In genomic region chr11:57819999-57820581, GRCm38 (mm10) we compare ENCODE assay signal across 9 mouse cellular contexts. TPM values are rescaled to one million over a fixed set of nuclear protein-coding genes. Genes with fewer than 3 reads are reported as not detected.
DNase-seq lines count a peak whose midpoint lies in the region; ATAC-seq and TF ChIP-seq lines count a peak whose summit lies in the region.
"Had no signal": no experiment of that assay in that cellular context is flagged by ENCODE, and none has a peak within 500 bp of the region (broad histone marks: within the 10 kb centered on the region; RNA-seq: fewer than 3 reads in every experiment).

No protein-coding gene starts in this region.

- H3K79me2 ChIP-seq in MEL (ENCODE audit: control insufficient read depth, insufficient read depth, low read length, poor library complexity), result no peaks in the 10 kb centered on the region

- 30% methylated on average over 9 of the region's 9 CpGs for WGBS in forebrain, embryonic 14.5 days
- WGBS in heart, postnatal 0 days, result 23% methylated on average over 9 of the region's 9 CpGs
- 22% methylated on average over 9 of the region's 9 CpGs for WGBS in lung, embryonic 16.5 days

- no peaks in the 10 kb centered on the region for H3K27me3 ChIP-seq in MEL (ENCODE audit: control insufficient read depth in 1 of 2, insufficient read depth in 2 of 2, low read length in 2 of 2)
- no peaks in the 10 kb centered on the region for H3K27me3 ChIP-seq in forebrain, embryonic 14.5 days (replicated peaks; ENCODE audit: control insufficient read depth, insufficient read depth, low read length)
- no peaks in the 10 kb centered on the region for H3K27me3 ChIP-seq in heart, postnatal 0 days (ENCODE audit: control insufficient read depth, insufficient read depth, low read length)
- peaks cover 12% of the 10 kb centered on the region for H3K27me3 ChIP-seq in lung, embryonic 16.5 days (ENCODE audit: control insufficient read depth, insufficient read depth, low read depth, low read length)

- peak; percentile 91 for DNase-seq in MEL (ENCODE audit: low read depth, low spot score)
- DNase-seq in c-Kit-positive CD71-positive TER-119-negative erythroid progenitor cells, embryonic 14.5 days (ENCODE audit: low read depth), result peak; percentile 56
- peak; percentile 77 for DNase-seq in forebrain, embryonic 14.5 days (ENCODE audit: low spot score)
- peak; percentile 67 for DNase-seq in heart, postnatal 0 days (ENCODE audit: low spot score)
- peak; percentile 66 to 87 for DNase-seq in layer of hippocampus, adult 2 months (ENCODE audit: low spot score in 2 of 2)
- peak; percentile 68 to 86 for DNase-seq in right cerebral cortex, postnatal 10 days (ENCODE audit: low spot score in 2 of 2)
- peak; percentile 72 for DNase-seq in urinary bladder, postnatal 10 days (ENCODE audit: low spot score)

- H3K9me3 ChIP-seq in MEL (replicated peaks; ENCODE audit: insufficient read depth, low read length), result no peaks in the 10 kb centered on the region
- H3K9me3 ChIP-seq in forebrain, embryonic 14.5 days (replicated peaks; ENCODE audit: control insufficient read depth, low read length), result no peaks in the 10 kb centered on the region
- H3K9me3 ChIP-seq in heart, postnatal 0 days (replicated peaks; ENCODE audit: control insufficient read depth, low read length), result no peaks in the 10 kb centered on the region
- H3K9me3 ChIP-seq in lung, embryonic 16.5 days (ENCODE audit: control insufficient read depth, low read length), result no peaks in the 10 kb centered on the region

- peak; percentile 34 for ATAC-seq in forebrain, embryonic 14.5 days
- ATAC-seq in heart, postnatal 0 days (ENCODE audit: insufficient read depth, low read depth), result peak; percentile 73
- peak; percentile 59; the same call in 1 of the 2 replicates for ATAC-seq in lung, embryonic 16.5 days (ENCODE audit: low read depth)

- peak overlapping the region; percentile 26; the same call in 1 of the 2 replicates for H3K9ac ChIP-seq in MEL (ENCODE audit: control insufficient read depth, low read depth, low read length, poor library complexity, severe bottlenecking)
- no peak overlapping the region for H3K9ac ChIP-seq in forebrain, embryonic 14.5 days (ENCODE audit: low read length)
- H3K9ac ChIP-seq in heart, postnatal 0 days (replicated peaks; ENCODE audit: low read depth, low read length), result no peak overlapping the region
- H3K9ac ChIP-seq in lung, embryonic 16.5 days (ENCODE audit: low read length), result no peak overlapping the region

- no peak overlapping the region for H3K4me3 ChIP-seq in MEL (ENCODE audit: control insufficient read depth in 1 of 2, insufficient read depth in 1 of 2, low read depth in 2 of 2, low read length in 2 of 2)
- no peak overlapping the region for H3K4me3 ChIP-seq in forebrain, embryonic 14.5 days (ENCODE audit: low read depth, low read length)
- no peak overlapping the region for H3K4me3 ChIP-seq in heart, postnatal 0 days (ENCODE audit: low read depth, low read length)
- no peak overlapping the region for H3K4me3 ChIP-seq in layer of hippocampus, adult 2 months
- H3K4me3 ChIP-seq in lung, embryonic 16.5 days (ENCODE audit: low read length), result no peak overlapping the region

- no peak overlapping the region for H3K4me2 ChIP-seq in forebrain, embryonic 14.5 days (ENCODE audit: low read length)
- H3K4me2 ChIP-seq in heart, postnatal 0 days (ENCODE audit: low read depth, low read length), result no peak overlapping the region
- H3K4me2 ChIP-seq in lung, embryonic 16.5 days (ENCODE audit: low read depth, low read length), result no peak overlapping the region

- TF ChIP-seq RAD21 in MEL (IDR thresholded peaks at IDR 0.05; ENCODE audit: low read depth, low read length), result peak; percentile 79

- peaks cover 0 to 3% of the 10 kb centered on the region in 2 experiments; a peak in 2 of 4 replicates for H3K36me3 ChIP-seq in MEL (ENCODE audit: control insufficient read depth in 1 of 2, insufficient read depth in 2 of 2, low read length in 2 of 2)
- no peaks in the 10 kb centered on the region for H3K36me3 ChIP-seq in forebrain, embryonic 14.5 days (ENCODE audit: control insufficient read depth, insufficient read depth, low read length)
- H3K36me3 ChIP-seq in heart, postnatal 0 days (replicated peaks; ENCODE audit: control insufficient read depth, insufficient read depth, low read length), result no peaks in the 10 kb centered on the region
- H3K36me3 ChIP-seq in lung, embryonic 16.5 days (ENCODE audit: control insufficient read depth, insufficient read depth, low read length), result no peaks in the 10 kb centered on the region

- TF ChIP-seq EP300 in MEL (IDR thresholded peaks at IDR 0.05; ENCODE audit: low read depth in 1 of 2, low read length in 2 of 2), result no peak
- no peak for TF ChIP-seq EP300 in heart, postnatal 0 days (IDR thresholded peaks at IDR 0.05; ENCODE audit: low read depth)

- no peak for TF ChIP-seq POLR2A in MEL (IDR thresholded peaks at IDR 0.05; ENCODE audit: control insufficient read depth in 1 of 2, insufficient read depth in 1 of 2, low read depth in 1 of 2, low read length in 2 of 2, poor library complexity in 1 of 2)

- H3K27ac ChIP-seq in MEL (ENCODE audit: control insufficient read depth, low read depth, low read length), result no peak overlapping the region
- no peak overlapping the region for H3K27ac ChIP-seq in forebrain, embryonic 14.5 days (ENCODE audit: low read depth, low read length)
- H3K27ac ChIP-seq in heart, postnatal 0 days (ENCODE audit: low read depth), result no peak overlapping the region
- H3K27ac ChIP-seq in layer of hippocampus, adult 2 months, result no peak overlapping the region
- no peak overlapping the region for H3K27ac ChIP-seq in lung, embryonic 16.5 days (ENCODE audit: low read length)
- H3K27ac ChIP-seq: macrophage had no signal

- peaks cover 0 to 13% of the 10 kb centered on the region in 2 experiments; a peak in 2 of 4 replicates for H3K4me1 ChIP-seq in MEL (ENCODE audit: control insufficient read depth in 1 of 2, insufficient read depth in 2 of 2, low read length in 2 of 2)
- H3K4me1 ChIP-seq in forebrain, embryonic 14.5 days (ENCODE audit: control insufficient read depth, insufficient read depth, low read length), result no peaks in the 10 kb centered on the region
- H3K4me1 ChIP-seq in heart, postnatal 0 days (ENCODE audit: control insufficient read depth, insufficient read depth), result no peaks in the 10 kb centered on the region
- H3K4me1 ChIP-seq in lung, embryonic 16.5 days (replicated peaks; ENCODE audit: control insufficient read depth, insufficient read depth, low read length), result no peaks in the 10 kb centered on the region

- TF ChIP-seq CTCF in MEL (IDR thresholded peaks at IDR 0.05 in 2 of 3, conservative IDR thresholded peaks at IDR 0.05 in 1 of 3; ENCODE audit: control insufficient read depth in 1 of 3, insufficient read depth in 1 of 3, low read depth in 2 of 3, low read length in 3 of 3, poor library complexity in 1 of 3, severe bottlenecking in 1 of 3), result peak; percentile 71 to 97 (median 92)
- peak; percentile 96 for TF ChIP-seq CTCF in heart, postnatal 0 days (IDR thresholded peaks at IDR 0.05; ENCODE audit: low read depth)
- peak; percentile 94 for TF ChIP-seq CTCF in layer of hippocampus, adult 2 months (conservative IDR thresholded peaks at IDR 0.05)

TF ChIP-seq in MEL, 35 proteins besides CTCF, POLR2A, EP300 and RAD21 (continues in another document):
- TF ChIP-seq USF1 (IDR thresholded peaks at IDR 0.05; ENCODE audit: low read depth, low read length) (no peak), ZKSCAN1 (IDR thresholded peaks at IDR 0.05; ENCODE audit: low read depth, low read length) (no peak), ETS1 (IDR thresholded peaks at IDR 0.05; ENCODE audit: low read depth, low read length) (no peak), POLR2AphosphoS2 (IDR thresholded peaks at IDR 0.05; ENCODE audit: low read length) (no peak), MAZ (IDR thresholded peaks at IDR 0.05; ENCODE audit: low read depth, low read length) (0 out of 2 replicates have a peak, but pooled peaks have one; percentile 20), JUND (IDR thresholded peaks at IDR 0.05; ENCODE audit: low read depth, low read length) (no peak), GATA1 (IDR thresholded peaks at IDR 0.05; ENCODE audit: low read depth, low read length) (peak; percentile 43; the same call in 1 of the 2 replicates), TCF12 (IDR thresholded peaks at IDR 0.05; ENCODE audit: low read depth, low read length) (0 out of 2 replicates have a peak, but pooled peaks have one; percentile 7), SIN3A (IDR thresholded peaks at IDR 0.05; ENCODE audit: low read length) (no peak), NELFE (IDR thresholded peaks at IDR 0.05; ENCODE audit: low read depth, low read length) (no peak), MEF2A (IDR thresholded peaks at IDR 0.05; ENCODE audit: extremely low read depth, insufficient replicate concordance, low read depth, low read length, poor library complexity, severe bottlenecking) (no peak), SMC3 (IDR thresholded peaks at IDR 0.05; ENCODE audit: low read depth, low read length) (peak; percentile 91), BHLHE40 (IDR thresholded peaks at IDR 0.05; ENCODE audit: borderline replicate concordance, low read depth, low read length) (no peak), E2F4 (IDR thresholded peaks at IDR 0.05; ENCODE audit: borderline replicate concordance, low read depth, low read length) (no peak), MXI1 (IDR thresholded peaks at IDR 0.05; ENCODE audit: low read depth, low read length) (0 out of 2 replicates have a peak, but pooled peaks have one; percentile 19)

RNA-seq across cellular contexts. Expression of gene Hand1, which starts 12.5 kb away (rescaled TPM):
- total RNA-seq in MEL (2012; rRNA removed), result not detected in 2 replicates
- not detected for polyA plus RNA-seq in MEL (2012; ENCODE audit: insufficient read depth in 1 of 2, insufficient read length in 2 of 2, low read depth in 1 of 2, low replicate concordance in 2 of 2, missing spikeins in 1 of 2)
- not detected in 2 replicates for polyA plus RNA-seq in forebrain, embryonic 14.5 days (2014; fragmentation: Nextera tagmentation; extraction: Ambion mirVana)
- total RNA-seq in heart, postnatal 0 days (2014; rRNA removed; ENCODE audit: low replicate concordance), result 2.0 TPM in 1 of 2 replicates, not detected in the other
- polyA plus RNA-seq in heart, postnatal 0 days (2015; fragmentation: Nextera tagmentation; extraction: Ambion mirVana), result 2.7 and 3.3 TPM in 2 replicates
- not detected for total RNA-seq in layer of hippocampus, adult 2 months (2021)
- 0.16 and 0.23 TPM in 2 replicates for polyA plus RNA-seq in lung, embryonic 16.5 days (2015; fragmentation: Nextera tagmentation; extraction: Ambion mirVana)
- polyA plus RNA-seq: macrophage had no signal

RNA-seq across cellular contexts. Expression of gene Sap30l, which starts 18.7 kb away (rescaled TPM):
- 40.2 and 40.6 TPM in 2 replicates for total RNA-seq in MEL (2012; rRNA removed)
- polyA plus RNA-seq in MEL (2012; ENCODE audit: insufficient read depth in 1 of 2, insufficient read length in 2 of 2, low read depth in 1 of 2, low replicate concordance in 2 of 2, missing spikeins in 1 of 2), result 10 to 100 TPM in 1 of 2 experiments, not detected in 1; 52.5 TPM
- polyA plus RNA-seq in forebrain, embryonic 14.5 days (2014; fragmentation: Nextera tagmentation; extraction: Ambion mirVana), result 7.8 and 8.5 TPM in 2 replicates
- 16.8 and 28.7 TPM in 2 replicates for total RNA-seq in heart, postnatal 0 days (2014; rRNA removed; ENCODE audit: low replicate concordance)
- 8.2 and 8.3 TPM in 2 replicates for polyA plus RNA-seq in heart, postnatal 0 days (2015; fragmentation: Nextera tagmentation; extraction: Ambion mirVana)
- total RNA-seq in layer of hippocampus, adult 2 months (2021), result 10 to 100 TPM; 50.6 to 54.6 TPM
- 4.8 and 6.1 TPM in 2 replicates for polyA plus RNA-seq in lung, embryonic 16.5 days (2015; fragmentation: Nextera tagmentation; extraction: Ambion mirVana)
